ENCODE assay signal across 20 mouse cellular contexts in genomic region chr2:40982778-40983177, GRCm38 (mm10).
"Had no signal": no experiment of that assay in that cellular context is flagged by ENCODE, and none has a peak within 500 bp of the region (broad histone marks: within the 10 kb centered on the region; RNA-seq: fewer than 3 reads in every experiment).

No protein-coding gene starts in this region.

- DNase-seq: lung, adult 18-20 months; lung, embryonic 14.5 days; lung, postnatal 14 days; lung, postnatal 36 days; midbrain, embryonic 14.5 days; retina, postnatal 1 day; right cerebral cortex, adult 18-20 months; right cerebral cortex, postnatal 25 days; right cerebral cortex, postnatal 4 days; spleen, adult 18-20 months; thymus, adult 18-20 months; thymus, postnatal 14 days; thymus, postnatal 36 days had no signal

- H3K9me3 ChIP-seq: midbrain, embryonic 10.5 days; midbrain, embryonic 12.5 days; neural tube, embryonic 13.5 days; neural tube, embryonic 15.5 days had no signal

- H3K27ac ChIP-seq: macrophage; midbrain, embryonic 10.5 days; midbrain, embryonic 12.5 days; neural tube, embryonic 13.5 days; neural tube, embryonic 15.5 days had no signal

- ATAC-seq: midbrain, embryonic 16.5 days had no signal

- H3K4me2 ChIP-seq: lung, embryonic 14.5 days; midbrain, embryonic 12.5 days; neural tube, embryonic 13.5 days; neural tube, embryonic 15.5 days had no signal

- H3K4me3 ChIP-seq: midbrain, embryonic 10.5 days; midbrain, embryonic 12.5 days; myocyte; neural tube, embryonic 13.5 days; neural tube, embryonic 15.5 days had no signal

- H3K27me3 ChIP-seq: midbrain, embryonic 12.5 days; neural tube, embryonic 13.5 days; neural tube, embryonic 15.5 days had no signal

- H3K4me1 ChIP-seq: midbrain, embryonic 10.5 days; midbrain, embryonic 12.5 days; neural tube, embryonic 13.5 days; neural tube, embryonic 15.5 days had no signal

- H3K9ac ChIP-seq: lung, embryonic 14.5 days; midbrain, embryonic 12.5 days; neural tube, embryonic 13.5 days; neural tube, embryonic 15.5 days had no signal

- H3K36me3 ChIP-seq: midbrain, embryonic 10.5 days; midbrain, embryonic 12.5 days; neural tube, embryonic 13.5 days; neural tube, embryonic 15.5 days had no signal
